Mouse (Mus musculus): ENCODE data around the gene Utf1.
A peak's percentile ranks its signal among the peaks of the same experiment; 100 is the strongest.

Gene Utf1

DNA sequence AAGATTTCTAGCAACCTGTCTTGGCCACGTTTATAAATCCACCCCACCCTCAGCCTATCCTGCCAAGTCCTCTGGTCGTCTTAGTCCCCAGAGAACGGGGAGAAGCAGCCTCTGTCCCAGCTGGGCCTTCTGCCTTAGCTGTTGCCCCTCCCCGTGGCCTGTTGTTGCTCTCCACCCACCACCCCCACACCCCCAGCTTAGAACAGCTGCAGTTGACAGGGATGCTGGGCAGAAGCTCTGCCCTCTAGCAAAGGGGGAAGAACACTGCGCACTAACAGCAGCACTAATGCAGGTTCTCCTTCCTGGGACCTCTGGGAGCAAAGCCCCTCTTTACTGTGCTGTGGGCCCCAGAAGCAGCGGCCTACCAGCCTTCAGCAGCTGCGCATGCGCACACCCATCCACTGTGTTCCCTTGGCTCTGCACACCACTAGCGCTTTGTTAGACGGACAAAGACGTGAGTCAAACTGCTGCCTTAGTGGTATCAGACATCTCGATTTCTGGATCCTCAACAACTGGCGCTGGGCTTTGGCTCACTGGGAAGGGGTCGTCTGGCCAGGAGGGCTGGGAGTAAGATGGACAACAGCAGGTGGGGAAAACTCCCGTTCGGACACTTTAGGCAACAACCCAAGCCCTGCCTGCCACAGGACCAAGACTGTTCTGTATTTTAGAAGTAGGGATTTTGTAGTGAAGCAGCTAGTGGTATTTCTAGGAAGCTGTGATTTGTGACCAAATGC, 2.9 kb upstream of the Utf1 start:
- DNase-seq: no peak

DNA sequence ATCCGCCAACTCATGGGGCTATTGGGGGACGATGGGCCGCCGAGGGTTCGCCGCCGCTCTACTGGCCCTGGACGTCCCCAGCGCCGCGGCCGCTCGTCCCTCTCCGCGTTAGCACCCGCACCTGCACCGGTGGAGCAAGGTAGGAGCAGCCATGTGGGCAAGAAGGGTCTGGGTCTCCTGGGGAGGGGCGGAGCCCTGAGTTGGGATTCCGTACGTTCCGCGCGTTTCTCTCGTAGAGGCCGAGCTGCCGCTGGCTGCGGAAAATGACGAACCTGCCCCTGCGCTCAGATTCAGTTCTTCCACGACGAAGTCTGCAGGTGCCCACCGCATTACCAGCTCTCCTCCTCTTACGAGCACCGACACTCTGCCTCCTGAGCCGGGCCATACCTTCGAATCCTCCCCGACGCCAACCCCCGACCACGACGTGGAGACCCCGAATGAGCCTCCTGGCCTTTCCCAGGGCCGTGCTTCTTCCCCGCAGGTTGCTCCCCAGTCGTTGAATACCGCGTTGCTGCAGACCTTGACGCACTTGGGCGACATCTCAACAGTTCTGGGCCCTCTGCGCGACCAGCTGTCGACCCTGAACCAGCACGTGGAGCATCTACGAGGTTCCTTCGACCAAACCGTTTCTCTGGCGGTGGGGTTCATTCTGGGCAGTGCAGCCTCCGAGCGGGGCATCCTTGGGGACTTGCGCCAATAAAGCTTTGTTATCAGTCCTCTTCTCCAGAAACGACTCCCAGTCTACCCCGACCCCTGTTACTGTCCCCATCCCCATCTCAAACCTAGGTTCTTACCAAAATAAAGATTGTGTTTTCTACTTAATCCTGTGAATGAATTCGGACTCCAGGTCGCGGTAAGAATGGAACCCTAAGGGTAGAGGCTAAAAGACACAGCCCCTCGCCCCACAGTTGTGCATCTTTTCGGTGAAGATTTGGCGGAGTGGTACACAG, 977 bp downstream of the Utf1 start:
- peak in 1 of 2 experiments; percentile 21 for DNase-seq

DNA sequence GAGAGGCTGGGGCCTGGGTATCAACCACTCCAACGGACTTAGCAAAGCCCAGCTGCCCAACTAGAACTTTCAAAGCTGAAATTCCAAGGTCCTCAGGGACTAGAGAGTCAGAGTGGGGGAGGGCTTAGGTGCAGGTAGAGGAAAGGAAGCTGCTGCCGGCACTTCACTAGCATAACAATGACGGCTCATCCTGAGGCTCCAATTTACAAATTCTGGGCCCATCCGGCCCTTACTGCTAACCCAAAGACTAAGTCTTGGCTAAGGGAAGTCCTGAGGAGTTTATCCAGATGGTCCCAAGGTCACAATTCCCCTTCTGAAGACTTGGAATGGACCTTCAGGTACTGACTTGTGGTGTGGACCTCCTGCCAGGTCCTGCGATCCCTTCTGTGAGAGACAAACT, 1.9 kb downstream of the Utf1 start:
- no peak for DNase-seq

DNA sequence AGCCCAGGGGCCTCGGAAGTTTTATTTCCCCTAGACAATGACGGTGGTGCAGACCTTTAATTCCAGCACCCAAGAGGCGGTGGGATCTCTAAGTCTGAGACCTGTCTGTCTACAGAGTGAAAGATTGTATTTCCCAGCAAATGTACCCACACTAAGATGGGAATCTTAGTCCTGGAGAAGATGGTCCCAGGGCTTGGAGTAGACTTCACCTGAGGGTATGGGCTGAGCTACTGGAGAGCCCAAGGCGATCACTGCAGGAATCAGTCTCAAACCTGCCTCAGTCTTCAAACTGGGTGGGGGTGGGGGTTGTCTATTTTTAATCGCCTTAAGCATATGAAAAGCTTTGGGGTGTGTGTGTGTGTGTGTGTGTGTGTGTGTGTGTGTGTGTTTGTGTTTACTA, 2.4 kb downstream of the Utf1 start:
- no peak for DNase-seq

DNA sequence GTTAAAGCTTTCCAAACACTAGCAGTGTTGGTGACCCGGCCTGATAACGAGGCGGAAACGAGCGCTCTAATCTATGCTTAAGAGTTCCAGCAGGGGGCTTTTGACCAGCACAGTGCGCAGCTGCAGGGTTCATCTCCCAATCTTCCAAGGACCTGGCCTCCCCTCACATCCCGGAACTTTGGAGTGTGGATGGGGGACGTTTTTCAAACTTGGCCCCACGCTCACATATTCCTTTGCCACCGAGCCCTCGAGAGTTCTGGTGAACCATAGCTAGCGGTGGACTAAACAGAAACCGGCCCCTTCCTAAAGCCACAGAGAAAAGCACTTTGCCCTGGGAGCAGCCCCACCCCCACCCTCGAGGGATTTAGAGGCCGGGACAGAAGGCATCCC, 6.3 kb downstream of the Utf1 start:
- DNase-seq: peak; percentile 58 to 62

DNA sequence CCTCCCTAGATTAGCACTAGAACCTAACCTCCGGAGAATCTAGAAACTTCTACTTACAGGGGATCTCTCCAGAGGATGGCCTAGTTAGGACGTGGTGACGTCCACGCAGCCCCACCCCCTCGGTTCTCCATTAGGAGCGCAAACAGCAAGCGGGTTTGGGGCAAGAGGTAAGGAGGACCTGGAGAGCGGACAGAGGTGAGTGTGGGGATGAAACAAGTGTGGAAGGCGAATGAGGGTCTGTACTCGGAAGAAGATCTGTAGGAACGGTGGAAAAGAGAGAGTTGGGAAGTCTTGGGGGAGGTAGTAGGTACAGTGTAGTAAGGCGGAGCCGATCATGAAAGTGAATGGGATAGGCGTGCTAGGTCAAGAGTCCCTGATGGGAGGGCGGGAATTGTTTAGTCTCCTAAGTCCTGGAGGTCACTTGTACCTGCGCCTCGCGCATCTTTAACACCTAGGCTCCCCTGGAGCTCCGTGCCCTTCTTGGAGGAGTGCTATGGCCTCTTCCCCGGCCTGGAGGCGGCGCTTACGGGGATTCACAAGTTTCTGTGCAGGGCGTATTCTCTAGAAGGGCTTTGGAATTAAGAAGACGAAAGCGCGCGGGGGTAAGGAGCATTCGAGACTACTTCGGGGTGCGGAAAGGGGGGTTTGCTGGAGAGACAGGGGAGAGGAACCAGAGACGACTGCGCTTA, 6.8 kb downstream of the Utf1 start:
- DNase-seq: peak; percentile 60 to 62

DNA sequence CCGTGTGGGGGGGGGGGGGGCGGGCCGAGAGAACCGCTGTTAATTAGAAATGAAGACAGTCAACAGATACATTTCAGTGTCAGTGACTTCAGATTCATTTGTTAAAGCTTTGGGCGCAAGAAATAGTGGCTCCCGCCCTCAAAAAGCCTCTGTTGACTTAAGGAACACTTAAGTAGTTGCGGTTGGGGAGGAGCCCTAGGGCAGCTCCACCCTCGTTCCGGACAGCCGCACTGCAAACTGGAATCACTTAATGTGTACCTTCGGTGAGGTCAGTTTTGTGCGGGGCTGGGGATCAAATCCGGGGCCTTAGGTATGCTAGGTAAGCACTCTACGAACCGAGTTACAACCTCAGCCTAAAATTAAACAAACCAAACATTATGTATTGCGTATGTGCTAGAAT, 7.5 kb downstream of the Utf1 start:
- DNase-seq: peak; percentile 36 to 50

DNA sequence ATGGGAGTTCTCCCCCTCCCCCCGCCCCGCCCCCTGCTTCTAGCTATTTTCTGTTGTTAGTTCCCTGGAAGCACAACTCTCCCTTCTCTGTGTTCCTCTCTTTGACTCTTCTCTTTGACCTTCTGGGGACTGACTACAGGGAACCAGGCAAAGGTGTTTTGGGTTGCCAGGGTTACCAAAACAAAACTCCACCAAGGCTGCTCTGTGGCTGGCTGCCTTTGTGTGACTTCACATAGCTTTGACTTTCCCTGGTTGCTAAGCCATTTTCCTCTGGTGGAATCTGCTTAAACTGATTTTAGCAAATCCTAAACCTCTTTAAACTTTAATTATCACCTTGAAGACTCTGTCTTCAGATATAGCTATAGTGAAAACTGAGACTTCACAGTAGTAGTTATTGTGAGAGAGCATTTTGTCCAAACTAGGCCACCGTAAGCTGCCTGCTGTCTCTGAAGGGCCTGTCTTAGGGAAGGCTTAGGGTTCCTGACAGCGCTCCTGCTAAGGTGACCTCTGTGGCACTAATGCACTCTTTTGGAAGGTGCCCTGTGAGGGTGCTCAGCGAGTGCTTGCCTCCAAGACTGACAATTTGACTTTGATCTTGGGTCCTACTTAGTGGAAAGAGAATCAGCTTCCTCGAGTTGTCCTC, 8.5 kb downstream of the Utf1 start:
- DNase-seq: no peak

DNA sequence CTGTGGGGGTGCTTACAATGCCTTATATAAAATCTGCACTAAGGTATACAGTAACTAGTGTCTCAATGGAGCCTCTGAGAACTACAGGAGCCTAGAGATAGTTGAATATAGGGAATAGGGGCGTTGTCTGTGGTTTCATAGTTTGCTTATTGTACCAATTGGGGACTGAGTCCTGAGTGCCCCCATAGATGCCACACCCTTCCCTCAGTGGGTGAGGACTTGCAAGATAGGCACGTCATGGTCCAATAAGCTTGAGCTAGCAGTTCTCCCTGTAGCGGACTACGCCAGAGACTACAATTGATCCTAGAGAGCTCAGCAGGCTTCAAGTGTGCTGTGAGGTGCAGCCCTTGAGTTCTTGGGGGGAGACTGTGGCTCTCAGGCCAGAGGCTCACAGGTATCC, 11.9 kb downstream of the Utf1 start:
- no peak for DNase-seq

DNA sequence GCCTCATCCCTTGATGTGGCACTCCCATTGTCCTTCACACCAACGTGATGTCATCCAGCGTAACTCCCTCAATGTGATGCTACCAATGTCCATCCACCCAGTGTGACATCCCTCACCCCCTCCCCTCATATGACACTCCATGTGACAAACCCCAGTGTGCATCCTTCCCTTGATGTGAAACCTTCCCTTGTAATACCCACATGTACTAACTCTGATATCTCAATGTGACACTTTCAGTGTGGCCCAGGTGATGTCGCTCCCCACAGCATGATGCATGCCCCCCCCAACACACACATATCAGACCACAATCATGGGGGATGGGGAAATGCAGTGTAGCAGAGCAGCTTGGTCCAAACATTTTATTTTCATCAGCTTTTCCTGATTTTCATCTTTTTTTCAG, 13.1 kb downstream of the Utf1 start:
- no peak for DNase-seq

DNA sequence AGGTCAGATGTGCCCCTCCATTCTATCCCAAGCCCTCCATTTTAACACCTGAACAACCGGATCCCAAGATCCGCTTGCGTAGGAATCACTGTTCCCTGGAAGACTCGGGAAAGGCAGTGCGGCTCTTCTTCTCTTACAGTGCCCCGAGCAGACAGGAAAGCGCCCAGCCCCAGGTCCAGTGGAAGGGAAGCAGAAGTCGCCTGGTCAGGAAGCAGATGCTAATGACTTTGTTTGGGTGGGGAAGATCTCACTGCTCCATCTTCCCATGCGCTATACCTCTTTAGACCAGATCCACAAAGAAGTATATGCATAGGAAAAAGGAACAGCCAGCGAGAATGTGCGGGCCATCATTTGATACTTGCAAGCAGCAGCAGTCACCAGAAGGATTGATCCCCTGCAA, 13.8 kb downstream of the Utf1 start:
- DNase-seq: no peak

DNA sequence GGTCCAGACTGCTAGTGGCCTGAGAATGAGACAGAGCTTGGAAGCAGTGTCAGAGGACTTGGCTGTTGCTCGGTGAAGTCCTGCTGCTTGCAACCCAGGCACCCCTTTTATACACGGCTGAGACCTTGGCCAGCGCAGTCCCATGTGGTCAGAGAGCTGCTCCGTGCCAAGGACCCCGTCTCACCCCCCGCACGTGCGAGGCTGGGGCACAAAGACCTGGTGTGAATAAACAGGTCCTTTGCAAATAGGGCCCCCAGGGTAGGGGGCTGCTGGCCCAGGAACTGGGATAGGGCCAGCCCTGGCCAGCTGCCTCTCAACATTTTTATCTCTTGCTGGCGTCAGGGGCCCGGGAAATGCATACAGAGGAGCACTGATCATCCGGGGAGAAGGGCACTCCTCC, 14.4 kb downstream of the Utf1 start:
- DNase-seq: no peak

DNA sequence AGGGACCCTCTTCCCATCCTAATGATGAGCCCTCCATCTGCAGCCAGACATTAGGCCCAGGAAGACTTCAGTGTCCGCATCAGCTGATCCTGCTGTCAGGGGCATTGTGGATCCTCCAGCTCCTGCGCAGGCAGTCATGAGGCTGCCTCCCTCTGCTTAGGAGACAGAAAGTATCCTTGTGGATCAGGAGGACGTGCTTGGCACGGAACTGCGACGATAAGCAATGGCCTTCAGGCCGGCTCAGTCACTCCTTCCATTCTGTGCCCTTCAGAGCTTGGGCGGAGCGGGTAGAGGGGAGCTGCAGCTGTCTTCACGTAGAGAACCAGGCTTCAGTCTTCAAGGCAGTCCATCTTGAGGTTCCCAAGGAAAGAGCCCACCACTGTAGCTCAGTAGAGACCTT, 17.6 kb downstream of the Utf1 start:
- no peak for DNase-seq

DNA sequence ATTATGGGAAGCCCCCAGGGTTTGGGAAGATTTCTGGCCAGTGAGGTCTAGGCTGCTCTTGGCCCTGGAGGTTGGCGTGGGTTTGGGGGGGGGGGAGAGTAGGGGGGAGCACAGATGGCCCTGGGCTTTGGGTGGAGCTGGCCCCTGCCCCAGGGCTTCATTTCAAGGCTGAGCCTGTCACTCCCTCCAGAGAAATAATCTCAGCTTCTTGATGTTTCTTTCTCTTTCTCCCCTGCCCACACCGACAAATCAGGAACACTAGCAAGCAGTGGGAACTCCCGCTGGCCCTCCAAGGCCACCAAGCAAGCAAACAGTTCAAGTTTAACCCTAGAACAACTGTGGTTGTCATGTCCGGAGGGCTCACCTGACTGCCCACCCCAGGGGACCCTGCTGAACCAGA, 20.2 kb downstream of the Utf1 start:
- DNase-seq: no peak

DNA sequence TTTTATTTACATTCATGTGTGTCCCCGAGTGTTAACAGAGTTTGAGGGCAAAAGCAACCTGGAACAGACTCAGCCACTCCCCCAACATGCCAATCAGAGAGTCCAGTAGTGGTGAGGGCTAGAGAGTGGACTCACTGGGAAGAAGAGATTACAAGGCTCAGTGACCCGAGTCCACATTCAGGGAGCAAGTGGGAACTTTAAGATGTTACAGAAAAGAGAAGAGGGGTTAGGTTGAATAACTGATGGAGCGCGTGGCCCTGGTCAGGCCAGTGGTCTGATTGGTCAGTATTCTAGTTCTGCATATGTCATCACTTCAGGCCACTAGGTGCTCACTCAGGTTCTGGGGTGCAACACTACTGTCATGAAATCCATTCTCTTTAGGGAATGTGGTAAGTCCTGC, 23.6 kb downstream of the Utf1 start:
- no peak for DNase-seq

DNA sequence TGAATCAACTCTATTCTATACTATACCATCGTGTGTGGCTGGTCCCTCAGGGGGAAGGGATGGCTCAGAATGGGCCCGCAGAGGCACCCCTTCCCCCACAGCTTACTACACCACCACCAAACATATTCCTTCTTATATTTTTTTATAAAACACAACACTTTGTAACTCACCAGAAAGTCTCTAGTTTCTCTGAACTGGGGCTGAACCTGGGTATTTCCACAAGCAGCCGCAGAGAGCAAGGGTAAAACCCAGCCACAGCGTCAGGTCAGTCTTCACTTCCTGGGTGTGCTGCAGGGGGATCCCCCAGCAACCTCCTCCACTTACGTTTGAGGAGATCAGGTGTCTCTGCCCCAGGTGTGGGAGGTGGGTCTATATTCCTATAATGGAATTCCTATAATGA, 24.8 kb downstream of the Utf1 start:
- DNase-seq: peak; percentile 64 to 71

DNA sequence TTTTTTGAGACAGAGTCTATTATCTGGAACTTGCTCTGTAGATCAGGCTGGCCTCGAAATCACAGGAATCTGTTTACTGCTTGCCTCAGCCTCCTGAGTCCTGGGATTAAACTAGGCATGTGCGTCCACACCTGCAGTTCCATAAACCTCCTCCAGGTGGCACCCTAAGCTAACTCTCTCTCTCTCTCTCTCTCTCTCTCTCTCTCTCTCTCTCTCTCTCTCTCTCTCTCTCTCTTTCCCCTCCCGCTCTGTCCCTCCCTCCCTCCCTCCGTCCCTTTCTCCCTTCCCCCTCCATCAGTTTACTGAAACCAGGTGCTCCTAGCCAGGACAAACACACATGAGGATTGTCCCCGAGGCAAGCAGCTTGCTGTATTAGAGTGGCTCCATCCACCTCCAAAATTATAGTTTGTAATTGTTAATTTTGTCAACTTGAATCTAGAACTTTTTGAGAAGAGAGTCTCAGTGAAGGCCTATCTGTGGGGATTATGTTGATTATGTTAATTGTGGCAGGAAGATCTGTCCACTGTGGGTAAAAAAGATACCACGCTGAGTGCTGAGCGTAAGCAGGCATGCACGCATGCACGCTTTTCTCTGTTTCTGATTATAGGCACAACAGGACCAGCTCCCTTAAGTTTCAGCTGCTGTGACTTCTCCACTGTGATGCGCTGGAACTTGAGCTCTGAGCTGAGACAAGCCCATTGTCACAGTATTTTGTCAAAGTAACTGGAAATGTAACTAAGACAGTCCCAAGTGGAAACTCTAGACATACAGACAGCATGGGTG, 25.9 kb downstream of the Utf1 start:
- peak; percentile 83 to 88 for DNase-seq

DNA sequence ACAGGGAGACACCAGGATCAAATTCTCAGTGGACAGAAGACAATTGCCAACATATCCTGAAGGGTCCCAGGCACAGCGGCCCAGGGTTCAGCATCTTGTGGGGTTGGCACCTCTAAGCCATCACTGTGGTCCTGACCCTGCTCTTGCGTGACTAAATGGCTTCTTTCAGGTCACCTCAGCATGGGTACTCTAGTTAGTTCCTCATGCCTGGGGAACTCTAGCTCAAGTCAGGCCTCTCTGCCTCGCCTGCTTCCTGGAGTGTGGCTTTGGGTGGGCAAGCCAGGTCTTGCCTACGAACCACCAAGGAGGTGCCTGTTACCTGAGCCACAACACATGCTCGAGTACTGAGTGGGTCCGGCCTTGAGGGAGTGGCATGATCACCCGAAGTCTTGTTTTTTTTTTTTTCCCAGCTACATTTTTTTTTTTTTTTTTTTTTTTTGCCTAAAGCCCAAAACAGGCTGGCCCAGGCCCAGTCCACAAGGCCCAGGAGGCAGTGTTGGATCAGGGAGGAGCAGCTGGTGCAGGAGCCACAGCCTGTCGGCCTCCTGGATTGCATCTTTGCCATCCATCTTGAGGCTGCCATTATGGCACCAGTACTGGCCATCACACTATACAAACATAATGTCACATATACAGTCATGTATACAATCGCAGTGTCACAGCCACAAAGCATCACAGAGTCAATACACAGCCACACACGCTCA, 26.8 kb downstream of the Utf1 start:
- DNase-seq: peak in 1 of 2 experiments; percentile 21

DNA sequence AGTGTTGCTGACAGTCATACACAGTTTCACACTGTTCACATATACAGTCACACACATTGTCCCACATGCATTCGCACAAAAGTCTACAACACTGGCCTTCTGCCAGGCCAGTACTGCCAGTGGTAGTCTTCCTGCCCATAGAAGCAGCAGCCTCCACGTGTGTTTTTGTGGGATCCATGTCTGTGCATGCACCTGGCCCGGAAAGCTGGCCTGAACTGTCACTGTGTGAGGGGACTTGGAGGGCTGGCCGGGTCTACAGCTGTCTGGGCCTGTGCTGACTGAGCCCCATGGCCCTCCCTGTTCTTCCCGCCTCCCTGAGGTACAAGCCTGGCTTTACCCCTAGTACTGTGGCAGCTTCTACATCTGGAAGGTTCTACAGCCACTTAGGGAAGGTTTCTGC, 27.4 kb downstream of the Utf1 start:
- DNase-seq: no peak

DNA sequence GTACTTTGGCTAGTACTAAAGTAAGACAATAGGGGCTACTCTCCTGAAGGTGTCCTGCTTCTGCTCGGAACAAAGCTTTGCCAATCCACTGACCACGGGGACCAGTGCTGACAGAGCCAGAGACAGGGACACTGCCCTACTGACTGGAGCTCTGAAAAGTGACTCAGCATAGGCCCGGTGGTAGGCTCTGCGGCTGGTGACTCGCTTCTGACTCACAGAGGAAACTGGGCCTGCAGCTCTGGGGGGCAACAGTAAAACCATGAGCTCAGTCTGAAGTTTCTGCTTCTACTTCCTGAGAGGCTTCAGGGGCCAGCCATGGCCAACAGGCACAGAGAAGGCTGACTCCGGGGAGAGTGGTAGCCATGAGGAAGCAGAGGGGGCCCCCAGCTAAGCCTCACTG, 27.8 kb downstream of the Utf1 start:
- DNase-seq: no peak

DNA sequence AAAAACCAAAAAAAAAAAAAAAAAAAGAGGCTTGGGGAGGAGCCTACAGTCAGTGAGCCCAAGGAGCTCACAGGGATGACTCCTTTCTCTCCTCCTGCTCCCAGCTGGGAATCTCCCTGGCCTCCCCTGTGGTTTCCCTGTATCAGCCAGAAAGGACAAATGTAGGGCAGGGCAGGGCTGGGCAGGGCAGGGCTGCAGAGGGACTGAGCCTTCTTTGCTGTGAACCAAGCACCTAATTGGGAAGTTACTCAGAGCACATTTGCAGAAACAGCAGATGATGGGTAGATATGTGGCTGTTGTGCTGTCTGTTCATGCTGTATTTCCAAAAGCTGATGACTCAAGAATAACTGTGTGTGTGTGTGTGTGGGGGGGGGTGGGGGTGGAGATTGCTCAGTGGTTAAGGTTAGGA, 29.3 kb downstream of the Utf1 start:
- DNase-seq: no peak

DNA sequence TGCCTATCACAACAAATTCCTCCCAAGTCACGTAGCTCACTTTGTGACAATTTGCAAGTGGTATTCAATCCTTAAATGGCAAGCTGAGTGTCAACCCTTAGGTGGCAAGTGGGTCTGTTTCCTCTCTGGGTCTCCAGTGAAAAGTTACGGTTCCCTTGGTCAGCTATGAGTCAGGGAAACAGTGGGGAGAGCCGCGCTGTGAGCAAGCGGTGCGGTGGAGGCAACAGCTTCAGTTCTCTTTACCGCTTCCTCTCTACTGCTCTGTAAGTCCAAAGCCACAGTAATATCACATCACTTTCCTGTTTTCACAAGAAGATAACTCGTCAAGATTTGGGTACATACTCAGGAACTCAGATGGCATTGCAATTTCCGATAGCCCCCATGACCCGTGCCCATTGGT, 30.7 kb downstream of the Utf1 start:
- DNase-seq: peak in 1 of 2 experiments; percentile 24

Data from B cell, adult 2 months (primary cell).